Mouse (Mus musculus) layer of hippocampus, postnatal 10 days (tissue): ENCODE measurements around the gene Stag2. TPM values are rescaled to one million over a fixed set of nuclear protein-coding genes. Genes with fewer than 3 reads are reported as not detected.

Source experiments
- DNase-seq, 2 experiments: peaks; one replicate each; pipeline ENCODE4 v3.0.0; 2021; ENCODE audit warnings: low spot score in 2 of 2
- total RNA-seq, 2 experiments: library from RNA; stranded (reverse); gene quantifications; 2 replicates each; pipeline ENCODE4 v1.2.3; 2021

Stag2 gene
- total RNA-seq, 2 experiments from 2014 or later, result 46.1 to 50.1 TPM

DNA sequence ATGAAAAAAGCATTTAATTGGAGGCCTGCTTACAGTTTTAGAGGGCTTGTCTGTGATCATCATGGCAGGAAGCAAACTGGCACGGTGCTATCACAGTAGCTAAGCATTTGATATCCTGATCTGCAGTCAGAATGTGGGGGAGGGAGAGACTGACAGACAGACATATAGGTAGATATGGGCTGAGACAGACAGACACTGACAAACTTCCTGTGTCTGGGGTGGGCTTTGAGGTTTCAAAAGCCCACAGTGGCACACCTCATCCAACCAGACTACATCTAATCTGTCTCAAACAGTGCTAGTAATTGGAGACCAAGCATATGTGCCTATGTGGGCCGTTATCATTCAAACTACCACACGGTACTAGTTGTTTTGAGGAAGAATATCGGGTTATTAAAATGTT, 53.4 kb downstream of the Stag2 start:
- no peak for DNase-seq

DNA sequence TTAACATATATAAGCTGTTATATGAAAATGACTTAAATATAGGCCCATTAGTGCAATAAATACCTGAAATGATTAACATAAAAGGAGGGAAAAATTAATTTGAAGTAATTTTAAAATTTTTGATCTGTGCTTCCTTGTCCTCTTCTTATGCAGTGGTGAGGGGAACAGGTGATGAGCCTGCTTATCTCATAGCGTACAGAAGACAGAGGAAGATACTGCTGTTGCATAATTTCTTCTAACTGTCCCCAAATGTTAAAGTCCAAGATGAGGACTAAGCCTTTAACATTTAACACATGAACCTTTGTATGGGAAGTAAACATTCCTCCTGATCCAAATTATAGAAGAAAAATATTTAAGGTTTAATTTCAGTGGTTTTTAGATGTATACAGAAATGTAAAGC, 66.6 kb downstream of the Stag2 start:
- no peak for DNase-seq

DNA sequence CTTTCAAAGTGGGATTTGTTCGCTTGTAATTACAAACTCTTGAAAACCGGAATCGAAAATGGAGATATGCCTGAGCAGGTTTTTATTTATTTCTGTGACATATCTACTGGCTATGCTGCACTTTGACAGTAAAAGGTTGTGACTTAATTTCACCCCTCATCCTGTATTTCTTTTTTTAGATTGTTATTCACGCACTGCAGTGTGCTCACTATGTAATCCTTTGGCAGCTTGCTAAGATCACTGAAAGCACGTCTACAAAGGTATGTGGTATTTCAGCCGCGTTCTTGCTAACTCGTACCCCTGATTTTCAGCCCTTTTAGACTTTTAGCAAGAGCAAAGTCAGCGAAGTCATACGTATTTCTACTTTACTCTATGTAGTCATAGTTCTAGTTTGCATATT, 101.2 kb downstream of the Stag2 start:
- no peak for DNase-seq

DNA sequence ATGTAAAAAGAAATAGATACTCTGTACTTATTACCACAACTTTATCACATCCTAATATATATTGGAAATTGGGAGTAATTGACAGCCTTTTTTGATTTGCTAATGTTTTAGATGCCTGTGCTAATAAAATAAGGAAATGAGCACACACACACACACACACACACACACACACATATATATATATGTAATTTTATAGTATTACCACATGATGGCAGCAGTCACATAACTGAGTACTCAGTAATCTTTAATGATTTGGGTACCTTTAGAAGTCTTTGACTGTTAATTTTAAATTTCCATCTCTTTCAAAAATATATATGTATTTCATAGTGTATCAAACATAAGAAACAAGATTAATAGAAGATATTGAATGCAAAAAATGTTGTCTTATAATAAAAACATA, 123.6 kb downstream of the Stag2 start:
- no peak for DNase-seq

DNA sequence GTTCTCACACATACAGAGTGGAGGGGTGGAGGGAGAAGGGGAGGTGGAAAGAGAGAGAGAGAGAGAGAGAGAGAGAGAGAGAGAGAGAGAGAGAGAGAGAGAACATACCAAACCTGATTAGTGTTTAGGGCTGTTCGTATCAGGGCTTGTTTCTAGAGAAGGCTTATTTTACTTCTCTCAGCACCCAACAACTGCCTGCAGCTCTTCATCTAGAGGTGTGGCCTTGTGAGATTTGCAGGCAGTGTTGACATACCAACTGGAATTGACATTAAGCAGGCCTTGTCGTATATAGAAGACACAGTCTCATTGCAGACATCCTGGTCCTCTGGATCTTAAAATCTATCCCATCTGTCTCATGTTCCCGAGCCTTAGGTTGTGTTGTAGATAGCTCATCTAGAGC, 141.1 kb downstream of the Stag2 start:
- no peak for DNase-seq

DNA sequence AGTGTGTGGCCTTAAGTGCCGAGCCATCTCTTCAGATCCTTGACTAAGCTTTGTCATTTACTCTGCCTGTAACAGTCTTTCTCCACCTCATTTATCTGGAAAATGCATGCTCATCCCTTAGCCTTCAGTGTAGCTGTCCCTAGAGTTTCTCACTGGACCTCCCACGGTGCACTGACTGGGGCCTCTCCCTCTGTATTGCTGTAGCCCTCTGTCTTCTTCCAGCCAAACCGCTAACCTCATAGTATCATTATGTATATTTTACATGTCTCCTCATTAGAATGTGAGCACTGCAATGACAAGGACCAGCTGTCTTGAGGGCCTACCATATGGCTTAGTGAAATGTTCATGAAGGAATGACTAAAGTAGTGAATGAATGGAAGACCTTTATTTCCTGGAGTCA, 166.1 kb downstream of the Stag2 start:
- no peak for DNase-seq

DNA sequence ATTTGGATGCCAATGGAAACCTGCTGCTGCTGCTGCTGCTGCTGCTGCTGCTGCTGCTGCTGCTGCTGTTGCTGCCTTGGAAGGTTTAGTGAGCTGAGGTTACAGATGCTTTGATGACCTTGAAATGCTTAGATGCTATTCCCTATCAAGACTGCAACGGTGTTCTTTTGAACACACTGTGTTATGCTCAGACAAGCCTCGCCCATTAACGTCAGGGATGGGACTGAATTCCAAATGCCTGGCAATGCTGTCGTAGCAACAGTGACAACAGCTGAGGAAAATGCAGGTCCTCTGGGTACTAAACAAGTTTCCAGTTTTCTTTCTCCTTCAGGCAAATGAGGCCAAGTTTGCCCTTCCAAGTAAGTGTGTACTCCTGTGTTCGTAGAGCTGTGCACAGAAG, 171.3 kb downstream of the Stag2 start:
- no peak for DNase-seq

DNA sequence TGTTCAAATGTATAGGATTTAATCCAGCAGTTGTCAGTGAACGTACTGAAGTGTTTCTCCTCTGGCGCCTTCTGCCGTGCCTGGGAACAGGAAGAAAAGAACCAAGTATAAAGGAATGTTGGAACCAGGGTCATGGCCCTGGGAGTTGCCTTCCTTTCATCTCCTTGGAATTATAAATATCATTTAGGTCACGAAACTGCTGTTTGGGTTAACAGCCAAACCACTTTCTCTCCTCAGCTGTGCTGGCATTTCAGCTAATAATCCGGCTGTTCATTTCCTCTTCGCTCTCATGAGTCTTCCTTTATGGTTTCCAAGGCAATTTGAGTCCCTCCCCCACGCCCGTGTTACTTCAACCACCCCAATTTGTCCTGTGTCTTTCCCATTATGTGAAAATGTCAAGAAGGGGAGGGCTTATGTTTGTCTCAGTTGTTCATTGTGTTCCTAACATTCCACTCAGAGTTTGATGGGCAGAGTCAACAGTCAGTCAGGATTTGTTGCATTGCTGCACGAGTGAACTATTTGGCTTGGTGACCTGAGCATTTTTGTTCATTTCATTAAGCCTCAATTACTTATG, 172.2 kb downstream of the Stag2 start:
- DNase-seq, result no peak

DNA sequence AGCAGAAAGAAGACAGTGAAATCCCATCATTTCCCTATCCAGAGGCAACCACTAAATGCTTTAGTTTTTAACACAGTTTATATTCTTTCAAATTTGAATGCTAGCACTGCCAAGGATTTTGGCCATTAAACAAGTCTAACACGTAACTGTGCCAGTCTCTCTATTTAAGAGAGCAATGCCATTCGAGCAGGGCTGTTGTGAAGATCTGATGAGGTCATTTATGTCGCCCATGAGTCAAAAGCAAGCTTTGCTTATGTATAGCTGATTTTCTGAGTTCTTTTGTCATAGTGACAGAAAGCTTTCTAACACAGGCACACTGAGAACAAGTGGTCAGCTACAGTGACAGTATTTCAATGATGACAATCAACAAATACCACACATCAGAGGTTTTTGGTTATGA, 175.7 kb downstream of the Stag2 start:
- DNase-seq, result no peak

Other genes with a start within 250 kb of the Stag2 start
- gene Thoc2, start 228.6 kb upstream of the Stag2 start, total RNA-seq, result 10 to 100 TPM; 55.5 to 64.6 TPM
- gene Xiap, start 89.6 kb upstream of the Stag2 start, total RNA-seq, result 10 to 100 TPM; 43.1 to 48.9 TPM